Mouse (Mus musculus) intestine, embryonic 15.5 days (tissue): ENCODE measurements around the gene Elovl6. TPM values are rescaled to one million over a fixed set of nuclear protein-coding genes. Genes with fewer than 3 reads are reported as not detected.
A peak's percentile ranks its signal among the peaks of the same experiment; 100 is the strongest.

Experiments
- ATAC-seq: fragments of 200-750 bp; cut with Nextera tagmentation; 2 replicates; pipeline ENCODE4 v1.8.0; 2017; ENCODE audit warnings: moderate TSS enrichment, moderate library complexity
- H3K27ac ChIP-seq: fragments of 300-500 bp; sonication (generic); 2 replicates; pipeline ENCODE4 v1.5.1; 2015; ENCODE audit warnings: mild to moderate bottlenecking, inconsistent platforms
- H3K27me3 ChIP-seq: fragments of 300-500 bp; sonication (generic); replicated peaks from 2 replicates; pipeline ENCODE4 v1.6.1; 2015; ENCODE audit warnings: inconsistent platforms
- H3K36me3 ChIP-seq: fragments of 300-500 bp; sonication (generic); 2 replicates; pipeline ENCODE4 v1.6.1; 2015; ENCODE audit warnings: inconsistent platforms
- H3K4me1 ChIP-seq: fragments of 300-500 bp; sonication (generic); replicated peaks from 2 replicates; pipeline ENCODE4 v1.6.1; 2015; ENCODE audit warnings: inconsistent platforms
- H3K4me2 ChIP-seq: fragments of 300-500 bp; sonication (generic); replicated peaks from 2 replicates; pipeline ENCODE4 v1.6.1; 2015; ENCODE audit warnings: mild to moderate bottlenecking, inconsistent platforms
- H3K4me3 ChIP-seq: fragments of 300-500 bp; sonication (generic); replicated peaks from 2 replicates; pipeline ENCODE4 v1.5.1; 2015; ENCODE audit warnings: inconsistent platforms
- H3K9ac ChIP-seq: fragments of 300-500 bp; sonication (generic); 2 replicates; pipeline ENCODE4 v1.6.1; 2015; ENCODE audit warnings: inconsistent platforms
- H3K9me3 ChIP-seq: fragments of 300-500 bp; sonication (generic); 2 replicates; pipeline ENCODE4 v1.6.1; 2016; ENCODE audit warnings: inconsistent platforms
- WGBS: fragments of 180-500 bp; shearing (Covaris S2); methylation state at CpG from one replicate; pipeline ENCODE4 v1.1.7; 2015; 5-methylcytosine and 5-hydroxymethylcytosine counted together
- polyA plus RNA-seq: library from polyadenylated mRNA; unstranded; fragments of >200 nt; fragmentation: Nextera tagmentation; extraction: Ambion mirVana; gene quantifications from 2 replicates; pipeline ENCODE4 v1.2.1, GENCODE M21; 2015

The Elovl6 gene
- polyA plus RNA-seq, 1 experiment from 2014 or later: 46.4 TPM

- no peak overlapping the region for H3K4me3 ChIP-seq
- 83% methylated on average over 17 of the region's 17 CpGs for WGBS
- ATAC-seq: no peak
- H3K4me1 ChIP-seq: no peaks in the 10 kb centered on the region
- no peak overlapping the region for H3K9ac ChIP-seq
- H3K4me2 ChIP-seq: no peak overlapping the region
- no peaks in the 10 kb centered on the region for H3K36me3 ChIP-seq
- H3K9me3 ChIP-seq: no peaks in the 10 kb centered on the region
- no peaks in the 10 kb centered on the region for H3K27me3 ChIP-seq
- H3K27ac ChIP-seq: no peak overlapping the region
These were observed 58.5 kb downstream of the Elovl6 start for GRCm38 (mm10) chr3:129590548-129591226.

- no peak overlapping the region for H3K27ac ChIP-seq
- H3K4me2 ChIP-seq: no peak overlapping the region
- no peaks in the 10 kb centered on the region for H3K9me3 ChIP-seq
- 77% methylated on average over 9 of the region's 9 CpGs for WGBS
- H3K4me1 ChIP-seq: no peaks in the 10 kb centered on the region
- no peak overlapping the region for H3K9ac ChIP-seq
- no peaks in the 10 kb centered on the region for H3K27me3 ChIP-seq
- no peak for ATAC-seq
- no peak overlapping the region for H3K4me3 ChIP-seq
- no peaks in the 10 kb centered on the region for H3K36me3 ChIP-seq
These were observed 59.1 kb downstream of the Elovl6 start for GRCm38 (mm10) chr3:129591251-129591650.

GRCm38 (mm10) chr3:129591761-129592160 lies 59.6 kb downstream of the Elovl6 start:
- Histone ChIP-seq H3K27me3 (no peaks in the 10 kb centered on the region), H3K9ac (no peak overlapping the region), H3K4me2 (no peak overlapping the region), H3K36me3 (no peaks in the 10 kb centered on the region), H3K9me3 (no peaks in the 10 kb centered on the region), H3K4me3 (no peak overlapping the region), H3K27ac (no peak overlapping the region), H3K4me1 (no peaks in the 10 kb centered on the region)
- 93% methylated on average over 8 of the region's 8 CpGs for WGBS
- ATAC-seq: no peak

GRCm38 (mm10) chr3:129593001-129593400 lies 60.8 kb downstream of the Elovl6 start:
- Histone ChIP-seq H3K27ac (no peak overlapping the region), H3K4me1 (no peaks in the 10 kb centered on the region), H3K9me3 (no peaks in the 10 kb centered on the region), H3K36me3 (no peaks in the 10 kb centered on the region), H3K4me3 (no peak overlapping the region), H3K9ac (no peak overlapping the region), H3K27me3 (no peaks in the 10 kb centered on the region), H3K4me2 (no peak overlapping the region)
- 87% methylated on average over 9 of the region's 9 CpGs for WGBS
- ATAC-seq: no peak

GRCm38 (mm10) chr3:129593735-129594134 lies 61.6 kb downstream of the Elovl6 start:
- H3K27me3 ChIP-seq: no peaks in the 10 kb centered on the region
- H3K4me1 ChIP-seq: no peaks in the 10 kb centered on the region
- WGBS: 86% methylated on average over 3 of the region's 3 CpGs
- no peak for ATAC-seq
- no peaks in the 10 kb centered on the region for H3K9me3 ChIP-seq
- no peaks in the 10 kb centered on the region for H3K36me3 ChIP-seq
- no peak overlapping the region for H3K4me3 ChIP-seq
- no peak overlapping the region for H3K27ac ChIP-seq
- no peak overlapping the region for H3K4me2 ChIP-seq
- H3K9ac ChIP-seq: no peak overlapping the region

DNA sequence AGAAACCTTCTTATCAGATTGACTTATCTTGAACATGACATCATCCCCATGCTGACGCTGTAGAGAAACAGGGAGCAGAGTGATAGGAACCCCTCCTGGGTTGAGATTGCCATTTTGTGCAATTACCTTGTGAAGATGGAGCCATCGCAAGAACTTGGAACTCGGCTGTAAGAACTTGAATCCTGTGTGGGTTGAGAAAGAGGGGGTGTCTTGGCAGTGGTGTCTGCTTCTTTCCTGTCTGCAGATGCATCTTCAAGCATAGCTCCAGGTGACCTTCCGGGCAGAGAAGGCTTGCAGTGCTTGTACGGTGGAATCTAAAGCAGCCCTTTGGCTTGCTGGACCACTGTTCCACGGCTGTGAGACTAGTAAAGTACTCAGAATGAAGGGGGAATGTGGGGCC lies 63.9 kb downstream of the Elovl6 start:
- no peak overlapping the region for H3K9ac ChIP-seq
- no peaks in the 10 kb centered on the region for H3K36me3 ChIP-seq
- no peaks in the 10 kb centered on the region for H3K4me1 ChIP-seq
- H3K9me3 ChIP-seq: no peaks in the 10 kb centered on the region
- no peak overlapping the region for H3K4me2 ChIP-seq
- no peaks in the 10 kb centered on the region for H3K27me3 ChIP-seq
- 84% methylated on average over 6 of the region's 6 CpGs for WGBS
- no peak overlapping the region for H3K27ac ChIP-seq
- no peak overlapping the region for H3K4me3 ChIP-seq
- ATAC-seq: no peak

DNA sequence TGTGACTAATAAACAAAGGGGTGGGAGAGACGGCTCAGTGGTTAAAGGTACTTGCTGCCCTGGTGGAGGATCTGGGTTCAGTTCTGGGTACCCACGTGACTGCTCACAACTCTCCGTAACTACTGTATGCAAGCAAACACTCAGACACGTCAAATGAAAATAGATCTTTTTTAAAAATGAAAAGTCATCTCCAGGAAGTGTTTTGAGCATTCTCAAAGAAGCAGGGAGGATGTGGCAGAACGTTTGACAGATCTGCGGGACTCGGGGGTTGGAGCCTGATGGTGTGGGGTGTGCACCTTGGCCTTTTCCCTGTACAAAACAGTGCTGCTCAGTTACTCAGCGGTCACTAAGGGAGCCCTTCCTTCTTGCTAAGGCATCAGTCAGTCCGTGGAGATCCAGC lies 70.1 kb downstream of the Elovl6 start:
- peaks cover 5% of the 10 kb centered on the region; the same call in 1 of the 2 replicates for H3K36me3 ChIP-seq
- 64% methylated on average over 9 of the region's 9 CpGs for WGBS

DNA sequence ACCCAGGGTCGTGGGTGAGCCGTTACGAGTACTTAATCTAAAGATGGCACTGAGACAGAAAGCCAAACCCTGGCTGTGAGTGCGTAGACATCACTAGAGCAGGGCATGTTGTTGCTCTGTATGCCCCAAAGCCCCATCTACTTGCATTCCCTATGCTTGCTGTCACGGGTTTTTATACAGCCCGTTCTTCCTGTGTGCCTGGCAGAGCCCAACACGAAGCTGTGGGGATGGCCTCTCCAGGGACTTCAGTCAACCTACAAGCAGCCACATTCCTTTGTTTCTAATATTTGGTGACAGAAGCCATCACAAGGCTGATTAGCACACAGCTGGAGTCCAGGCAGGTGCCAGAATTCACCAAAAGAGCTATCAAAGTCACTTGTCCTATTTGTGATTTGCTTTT lies 73.3 kb downstream of the Elovl6 start:
- Histone ChIP-seq H3K27me3 (no peaks in the 10 kb centered on the region), H3K36me3 (peaks cover 5% of the 10 kb centered on the region; the same call in 1 of the 2 replicates), H3K9ac (no peak overlapping the region), H3K4me3 (no peak overlapping the region), H3K9me3 (no peaks in the 10 kb centered on the region), H3K27ac (no peak overlapping the region), H3K4me1 (no peaks in the 10 kb centered on the region), H3K4me2 (no peak overlapping the region)
- ATAC-seq: no peak
- 75% methylated on average over 7 of the region's 7 CpGs for WGBS

More for the DNA sequence above, 70.1 kb downstream of the Elovl6 start:
- H3K9ac ChIP-seq: no peak overlapping the region
- no peak overlapping the region for H3K4me2 ChIP-seq
- ATAC-seq: no peak
- no peaks in the 10 kb centered on the region for H3K4me1 ChIP-seq
- H3K27ac ChIP-seq: no peak overlapping the region
- no peak overlapping the region for H3K4me3 ChIP-seq
- H3K9me3 ChIP-seq: no peaks in the 10 kb centered on the region
- no peaks in the 10 kb centered on the region for H3K27me3 ChIP-seq

DNA sequence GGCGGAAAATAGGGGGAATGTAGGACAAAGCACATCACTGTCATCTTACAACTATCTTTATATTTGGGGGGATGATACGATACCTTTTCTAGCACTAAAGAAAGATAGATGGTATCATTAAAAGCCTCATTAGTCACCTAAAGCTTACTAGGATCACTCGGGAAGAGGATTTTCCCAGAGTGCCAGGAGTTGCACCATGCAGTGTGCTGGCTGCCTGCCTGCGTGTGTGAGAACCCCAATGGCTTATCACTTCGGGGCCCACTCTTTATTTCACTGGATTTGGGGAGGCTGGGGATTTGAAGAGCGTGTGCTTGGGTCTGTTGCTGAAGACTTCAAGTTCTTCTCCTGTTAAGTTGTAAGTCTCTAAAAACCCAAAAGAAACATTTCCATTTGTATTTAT lies 73.8 kb downstream of the Elovl6 start:
- peak overlapping the region; percentile 51; the same call in 1 of the 2 replicates for H3K27ac ChIP-seq
- no peaks in the 10 kb centered on the region for H3K27me3 ChIP-seq
- no peaks in the 10 kb centered on the region for H3K4me1 ChIP-seq
- 67% methylated on average over 6 of the region's 6 CpGs for WGBS
- H3K4me2 ChIP-seq: no peak overlapping the region
- H3K9ac ChIP-seq: no peak overlapping the region
- ATAC-seq: no peak
- H3K9me3 ChIP-seq: no peaks in the 10 kb centered on the region
- H3K36me3 ChIP-seq: peaks cover 5% of the 10 kb centered on the region; the same call in 1 of the 2 replicates
- no peak overlapping the region for H3K4me3 ChIP-seq

- H3K4me1 ChIP-seq: no peaks in the 10 kb centered on the region
- H3K9me3 ChIP-seq: no peaks in the 10 kb centered on the region
- ATAC-seq: no peak
- H3K4me3 ChIP-seq: no peak overlapping the region
- H3K27me3 ChIP-seq: no peaks in the 10 kb centered on the region
- WGBS: 76% methylated on average over 8 of the region's 8 CpGs
- H3K27ac ChIP-seq: no peak overlapping the region
- no peak overlapping the region for H3K4me2 ChIP-seq
- no peak overlapping the region for H3K9ac ChIP-seq
- H3K36me3 ChIP-seq: no peaks in the 10 kb centered on the region; the same call in 1 of the 2 replicates
These were observed 79.5 kb downstream of the Elovl6 start for GRCm38 (mm10) chr3:129611626-129612025.

- 75% methylated on average over 25 of the region's 25 CpGs for WGBS
- H3K9ac ChIP-seq: no peak overlapping the region
- H3K36me3 ChIP-seq: no peaks in the 10 kb centered on the region; the same call in 1 of the 2 replicates
- H3K4me1 ChIP-seq: no peaks in the 10 kb centered on the region
- no peaks in the 10 kb centered on the region for H3K9me3 ChIP-seq
- peak overlapping the region; percentile 10; the same call in 1 of the 2 replicates for H3K4me2 ChIP-seq
- H3K4me3 ChIP-seq: no peak overlapping the region
- 0 out of 2 replicates have a peak, but pooled peaks have one; percentile 56 for ATAC-seq
- H3K27ac ChIP-seq: no peak overlapping the region
- no peaks in the 10 kb centered on the region for H3K27me3 ChIP-seq
These were observed 80.3 kb downstream of the Elovl6 start for GRCm38 (mm10) chr3:129612311-129613097.

DNA sequence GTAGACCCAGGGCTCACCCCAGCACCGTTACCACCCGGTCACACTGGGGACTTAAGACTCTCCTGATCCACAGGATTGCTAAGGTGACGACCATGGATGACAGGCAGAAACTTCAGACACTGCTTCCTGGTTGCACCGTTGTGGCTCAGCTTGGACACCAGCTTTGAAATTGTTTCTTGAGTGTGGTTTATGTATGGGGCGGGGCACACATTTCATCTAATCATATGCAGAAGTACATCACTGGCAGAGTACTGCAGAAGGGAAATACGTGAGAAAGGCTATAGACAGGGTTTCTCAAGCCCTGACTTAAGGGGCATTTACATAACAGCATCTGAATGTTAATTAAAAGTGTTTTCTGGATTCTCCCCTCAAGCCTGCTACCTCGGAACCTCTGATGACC lies 81.6 kb downstream of the Elovl6 start:
- no peaks in the 10 kb centered on the region; the same call in 1 of the 2 replicates for H3K36me3 ChIP-seq
- H3K4me2 ChIP-seq: no peak overlapping the region
- H3K9me3 ChIP-seq: no peaks in the 10 kb centered on the region
- H3K27ac ChIP-seq: no peak overlapping the region
- no peak for ATAC-seq
- no peaks in the 10 kb centered on the region for H3K27me3 ChIP-seq
- no peaks in the 10 kb centered on the region for H3K4me1 ChIP-seq
- no peak overlapping the region for H3K4me3 ChIP-seq
- WGBS: 87% methylated on average over 7 of the region's 7 CpGs
- H3K9ac ChIP-seq: no peak overlapping the region
